Mouse (Mus musculus): ENCODE measurements around the gene Abcf3.

The Abcf3 gene

GRCm38 (mm10) chr16:20548096-20548948 lies at the start of gene Abcf3:
Gene Abcf3 (plus strand): TSS chr16:20548577.
- DNase-seq, result peak; percentile 99

DNA sequence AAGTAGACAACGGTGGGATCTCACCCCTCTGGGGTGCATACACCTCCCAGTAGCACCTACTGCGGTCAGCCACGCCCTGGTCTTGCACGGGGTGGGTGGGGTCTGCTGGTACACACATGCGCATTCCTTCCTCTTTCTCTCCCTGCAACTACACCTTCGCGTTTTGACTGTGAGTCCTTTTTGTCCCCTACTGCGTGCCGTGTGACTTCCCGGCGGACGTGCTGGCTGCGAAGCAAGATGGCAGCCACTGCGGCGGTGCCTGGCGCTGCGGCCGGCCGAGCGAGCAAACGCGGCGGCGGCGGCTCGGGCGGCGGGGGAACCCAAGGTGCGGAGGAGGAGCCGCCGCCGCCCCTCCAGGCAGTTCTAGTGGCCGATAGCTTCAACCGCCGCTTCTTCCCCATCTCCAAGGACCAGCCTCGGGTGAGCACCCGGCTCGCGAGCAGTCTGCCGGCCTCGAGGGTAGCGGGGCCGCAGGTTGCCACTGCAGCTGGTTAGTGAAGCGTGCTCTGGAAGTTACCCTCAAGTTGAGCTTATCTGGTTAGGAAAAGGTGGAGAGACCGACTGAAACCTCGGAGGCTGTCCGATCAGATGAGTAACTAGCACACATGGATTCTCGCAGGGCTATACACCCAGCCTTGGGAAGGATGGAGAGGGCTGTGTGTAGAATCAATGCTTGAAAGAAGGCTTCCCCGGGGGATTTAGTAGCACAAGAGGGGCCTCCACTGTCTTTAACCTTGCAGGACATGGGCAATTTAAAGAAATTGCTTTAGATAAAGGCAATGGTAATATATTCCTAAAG lies 49.5 kb upstream of the Abcf3 start, which contains the start of gene Eif2b5:
Eif2b5 (plus strand) TSS at position 141 of the 799 bp plus-strand sequence.
- peak; percentile 97 for DNase-seq

GRCm38 (mm10) chr16:20506000-20506399 lies 42.4 kb upstream of the Abcf3 start:
- no peak for DNase-seq

DNA sequence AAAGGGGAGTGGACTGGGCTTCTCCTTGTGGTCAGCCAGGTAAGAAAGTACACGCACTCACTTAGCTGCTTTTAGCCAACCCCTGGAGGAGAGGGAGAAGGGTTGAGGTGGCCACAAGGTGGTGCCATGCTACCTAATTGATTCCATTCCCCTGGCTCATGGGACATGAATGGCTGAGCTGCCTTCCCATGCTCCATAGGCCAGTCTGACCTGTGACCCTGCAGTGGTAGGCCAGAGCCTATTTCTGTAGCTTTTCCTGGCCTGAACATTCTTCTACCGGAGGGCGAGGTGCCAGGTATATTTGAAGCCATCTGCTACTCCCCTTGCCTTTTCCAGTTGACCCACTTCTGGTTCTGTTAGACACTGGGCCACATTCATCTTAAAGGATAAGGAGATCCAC lies 39.0 kb upstream of the Abcf3 start:
- DNase-seq, result peak; percentile 67

DNA sequence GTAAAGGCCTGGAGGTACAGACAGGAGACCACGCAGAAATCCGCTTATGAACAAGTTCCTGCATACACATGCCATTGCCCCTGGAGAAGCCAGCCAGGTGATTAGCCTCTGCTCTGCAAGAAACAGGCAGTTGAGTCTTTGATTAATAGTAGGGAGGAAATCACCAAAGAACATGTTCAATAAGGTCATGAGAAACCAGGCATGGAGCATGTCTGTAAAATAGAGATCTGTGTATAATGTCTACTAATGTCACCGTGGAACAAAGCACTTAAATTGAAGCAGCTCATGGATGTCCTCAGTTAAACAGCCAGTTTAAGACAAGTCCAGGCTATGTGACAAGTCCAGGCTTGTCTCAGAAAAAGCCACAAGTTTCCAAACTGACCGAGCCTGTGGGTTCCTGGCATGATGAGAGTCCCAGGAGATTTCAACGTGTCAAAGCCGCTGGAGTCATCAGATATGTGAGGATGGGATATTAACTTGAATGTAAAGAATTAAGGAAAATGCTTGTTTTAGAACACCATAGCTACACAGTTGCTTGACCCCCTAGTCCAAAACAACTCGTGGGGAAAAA lies 37.0 kb upstream of the Abcf3 start:
- DNase-seq, result no peak

DNA sequence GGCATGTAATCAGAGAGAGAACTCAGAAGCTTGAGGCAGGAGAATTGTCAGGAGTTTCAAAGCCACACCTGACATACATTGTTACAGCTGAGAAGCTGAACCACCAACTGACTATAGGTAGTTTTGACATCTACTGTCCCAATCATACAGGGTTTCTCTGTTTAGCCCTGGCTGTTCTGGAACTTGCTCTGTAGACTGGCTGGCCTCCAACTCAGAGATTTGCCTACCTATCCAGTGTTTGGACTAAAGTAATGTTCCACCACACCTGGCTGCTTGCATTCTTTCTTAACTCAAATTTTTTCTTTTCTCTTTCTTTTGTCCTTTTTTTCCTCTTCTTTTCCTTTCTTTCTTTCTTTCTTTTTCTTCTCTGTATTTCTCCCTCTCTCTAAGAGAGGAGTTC lies 32.3 kb upstream of the Abcf3 start:
- DNase-seq, result peak; percentile 13

DNA sequence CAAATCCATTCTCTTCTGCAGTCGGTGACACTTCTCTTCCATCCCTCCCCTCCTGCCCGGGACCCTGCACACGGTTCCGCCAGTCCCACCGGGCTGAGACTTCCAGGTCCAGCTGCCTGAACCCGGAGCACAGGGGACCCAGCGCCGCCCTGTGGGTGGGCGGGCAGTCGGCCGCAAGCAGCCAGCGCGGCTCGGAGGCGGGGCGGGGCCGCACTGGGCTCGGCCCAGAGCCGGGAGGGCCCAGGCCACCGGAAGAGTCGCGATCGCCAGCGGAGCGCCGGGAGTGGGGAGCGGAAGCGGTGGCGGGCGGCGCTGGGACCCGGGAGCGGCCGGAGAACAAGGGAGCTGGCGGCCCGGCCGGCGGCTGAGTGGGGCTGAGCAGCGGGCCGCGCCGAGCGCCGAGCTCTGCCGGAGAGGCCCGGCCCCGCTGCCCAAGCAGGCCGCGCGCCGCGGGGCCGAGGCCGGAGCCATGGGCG lies 31.6 kb upstream of the Abcf3 start, which contains the start of gene Dvl3:
Dvl3 (plus strand) TSS at position 257 of the 476 bp plus-strand sequence.
- DNase-seq, result peak; percentile 93

- no peak for DNase-seq
Measured at GRCm38 (mm10) chr16:20517216-20517615, 31.2 kb upstream of the Abcf3 start.

DNA sequence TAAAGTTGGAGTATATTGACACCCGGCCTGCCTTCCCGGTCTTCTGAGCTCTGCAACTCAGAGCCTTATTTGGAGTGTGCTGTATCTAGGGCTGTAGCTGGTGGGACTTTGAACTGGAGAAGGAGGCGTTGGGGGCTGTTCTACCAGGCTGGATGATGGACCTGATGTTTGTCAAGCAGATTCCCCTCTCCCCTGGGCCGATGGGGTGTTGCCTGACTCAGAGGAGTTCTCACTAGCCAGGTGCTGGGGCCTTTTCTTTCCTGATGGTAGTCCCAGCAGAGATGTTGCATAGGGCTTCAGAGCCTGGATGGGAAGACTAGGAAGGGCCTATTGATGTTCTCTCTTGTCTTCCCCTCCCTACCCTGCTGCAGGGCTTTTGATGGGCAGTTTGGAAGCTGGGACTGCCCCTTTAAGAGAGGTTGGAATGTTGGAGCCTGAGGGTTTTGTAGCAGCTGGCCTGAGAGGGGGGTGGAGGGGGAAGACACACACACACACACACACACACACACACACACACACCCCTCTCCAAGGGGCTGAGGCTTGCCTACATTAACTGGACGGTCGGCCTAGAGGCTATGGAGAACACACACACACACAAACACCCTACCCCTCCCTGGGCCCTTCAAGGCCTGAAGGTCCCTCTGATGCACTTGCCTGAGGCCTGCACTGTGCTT lies 30.5 kb upstream of the Abcf3 start:
- DNase-seq, result peak; percentile 51

DNA sequence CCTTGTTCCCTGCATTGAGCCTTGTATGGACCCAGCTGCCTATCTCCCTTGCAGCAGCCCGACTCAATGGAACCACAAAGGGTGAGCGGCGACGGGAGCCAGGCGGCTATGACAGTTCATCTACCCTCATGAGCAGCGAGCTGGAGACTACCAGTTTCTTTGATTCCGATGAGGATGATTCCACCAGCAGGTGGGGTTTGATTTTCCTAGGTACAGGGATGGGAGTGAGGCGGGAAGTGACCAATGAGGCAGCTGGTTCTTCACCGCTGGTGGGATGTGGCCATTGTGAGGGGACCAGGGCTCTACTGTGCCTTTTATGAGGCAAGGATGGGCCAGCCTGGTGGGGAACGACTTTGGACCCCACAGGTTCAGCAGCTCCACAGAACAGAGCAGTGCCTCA lies 24.5 kb upstream of the Abcf3 start:
- no peak for DNase-seq

GRCm38 (mm10) chr16:20528779-20529178 lies 19.6 kb upstream of the Abcf3 start:
- DNase-seq, result no peak

- no peak for DNase-seq
Measured at GRCm38 (mm10) chr16:20529375-20529774, 19.0 kb upstream of the Abcf3 start.

GRCm38 (mm10) chr16:20530941-20531340 lies 17.4 kb upstream of the Abcf3 start:
- DNase-seq, result no peak

- no peak for DNase-seq
Measured at GRCm38 (mm10) chr16:20534617-20535295, 13.6 kb upstream of the Abcf3 start.

GRCm38 (mm10) chr16:20535296-20536080 lies 12.9 kb upstream of the Abcf3 start, which contains the start of gene Ap2m1:
Gene Ap2m1 (plus strand): TSS chr16:20535478.
- DNase-seq, result peak; percentile 99

- no peak for DNase-seq
Measured at GRCm38 (mm10) chr16:20536081-20536665, 12.2 kb upstream of the Abcf3 start.

DNA sequence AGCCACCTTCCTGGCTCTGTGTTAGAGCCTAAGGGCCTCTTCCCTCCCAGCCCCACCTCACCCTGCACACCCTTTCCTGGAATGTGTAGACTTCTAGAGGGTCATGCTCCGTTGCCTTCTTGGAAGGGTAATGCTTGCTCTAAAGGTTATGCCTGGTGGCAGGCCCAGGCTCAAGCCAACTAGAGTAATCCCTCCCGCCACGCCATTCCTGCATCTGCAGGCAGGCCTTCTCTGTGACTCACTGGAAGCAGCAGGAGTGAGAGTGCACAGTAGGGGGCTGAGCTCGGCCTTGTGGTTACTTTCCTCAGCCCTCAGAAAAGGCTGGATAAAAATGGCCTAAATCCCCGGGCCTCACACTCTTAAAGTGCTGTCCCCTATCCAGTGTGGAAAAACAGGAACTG lies 11.3 kb upstream of the Abcf3 start:
- peak; percentile 10 for DNase-seq

GRCm38 (mm10) chr16:20537601-20538320 lies 10.6 kb upstream of the Abcf3 start:
- DNase-seq, result no peak

DNA sequence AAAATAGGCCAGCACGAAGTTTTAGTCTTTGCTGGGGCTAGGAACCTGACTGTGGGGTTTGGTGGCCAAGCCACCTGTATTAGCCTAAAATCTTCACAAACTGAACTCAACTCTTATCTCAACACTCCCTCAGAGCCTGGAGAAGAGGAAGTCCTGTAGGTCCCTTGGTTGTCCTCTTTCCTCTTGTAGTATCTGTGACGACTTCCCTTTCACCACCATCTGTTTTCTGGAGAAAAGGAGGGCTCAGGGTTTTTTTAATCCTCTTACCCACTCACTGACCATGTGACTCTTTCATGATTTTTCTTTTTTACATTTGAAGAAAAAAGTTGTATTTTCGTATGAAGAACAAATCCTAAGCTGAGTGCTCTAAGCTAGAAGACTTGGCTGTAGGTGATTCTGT lies 8.7 kb upstream of the Abcf3 start:
- no peak for DNase-seq

DNA sequence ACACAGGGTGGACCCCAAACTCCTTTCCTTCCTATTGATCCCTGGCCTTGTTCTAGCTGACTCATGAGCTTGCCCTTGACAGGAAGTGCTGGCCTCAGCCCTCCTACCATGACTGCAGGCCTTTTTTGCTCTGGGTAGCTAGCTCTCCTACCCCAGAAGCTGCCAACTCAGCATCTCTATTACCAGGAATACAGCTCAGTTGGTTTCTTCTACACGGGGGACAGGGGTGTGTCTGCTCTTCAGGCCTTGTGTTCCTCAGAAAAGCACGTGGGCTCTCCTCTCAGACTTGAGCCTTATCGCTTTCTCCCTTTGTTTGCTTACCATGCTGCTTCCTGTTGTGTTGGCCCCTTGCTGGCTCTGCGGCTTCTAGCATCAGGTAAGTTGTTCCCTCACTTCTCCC lies 7.9 kb upstream of the Abcf3 start:
- no peak for DNase-seq
